Mouse (Mus musculus) forebrain, embryonic 10.5 days (tissue): ENCODE measurements around the gene Tubg1. TPM values are rescaled to one million over a fixed set of nuclear protein-coding genes. Genes with fewer than 3 reads are reported as not detected.

ENCODE experiments used
- DNase-seq: peaks from one replicate; pipeline ENCODE4 v3.0.0-alpha.2; 2017; ENCODE audit warnings: low spot score; ENCODE audit errors: extremely low spot score
- H3K27ac ChIP-seq: fragments of 300-500 bp; sonication (generic); 2 replicates; pipeline ENCODE4 v1.5.1; 2016; ENCODE audit warnings: mild to moderate bottlenecking
- H3K27me3 ChIP-seq: fragments of 300-500 bp; sonication (generic); 2 replicates; pipeline ENCODE4 v1.6.1; 2016; ENCODE audit warnings: mild to moderate bottlenecking; ENCODE audit not compliant: poor library complexity, severe bottlenecking
- H3K36me3 ChIP-seq: fragments of 300-500 bp; sonication (generic); replicated peaks from 2 replicates; pipeline ENCODE4 v1.6.1; 2016; ENCODE audit warnings: mild to moderate bottlenecking, moderate library complexity
- H3K4me1 ChIP-seq: fragments of 300-500 bp; sonication (generic); 2 replicates; pipeline ENCODE4 v1.6.1; 2016
- H3K4me3 ChIP-seq: fragments of 300-500 bp; sonication (generic); 2 replicates; pipeline ENCODE4 v1.5.1; 2016; ENCODE audit warnings: mild to moderate bottlenecking, moderate library complexity
- H3K9me3 ChIP-seq: fragments of 300-500 bp; sonication (generic); 2 replicates; pipeline ENCODE4 v1.6.1; 2016; ENCODE audit warnings: mild to moderate bottlenecking, moderate library complexity
- WGBS: fragments of 180-500 bp; shearing (Covaris S2); methylation state at CpG from one replicate; pipeline ENCODE4 v1.1.7; 2016; 5-methylcytosine and 5-hydroxymethylcytosine counted together
- microRNA-seq: library from miRNA; unstranded; fragments of <30 nt; microRNA quantifications from one replicate; pipeline ENCODE4, GENCODE M21; 2017
- polyA plus RNA-seq: library from polyadenylated mRNA; unstranded; fragments of >200 nt; fragmentation: Nextera tagmentation; extraction: Ambion mirVana; gene quantifications from 2 replicates; pipeline ENCODE4 v1.2.1, GENCODE M21; 2016

The Tubg1 gene
- polyA plus RNA-seq, 1 experiment from 2014 or later: 143 TPM

- DNase-seq: peak; percentile 86
- Histone ChIP-seq H3K4me3 (peak overlapping the region; percentile 43), H3K4me1 (peaks cover 96% of the 10 kb centered on the region), H3K9me3 (no peaks in the 10 kb centered on the region), H3K27ac (peak overlapping the region; percentile 75), H3K27me3 (peaks cover 96% of the 10 kb centered on the region), H3K36me3 (no peaks in the 10 kb centered on the region)
- WGBS: 1% methylated on average over 61 of the region's 61 CpGs
These were observed 54.1 kb downstream of the Tubg1 start for GRCm38 (mm10) chr11:101173631-101174388.

GRCm38 (mm10) chr11:101174389-101174745 lies 54.6 kb downstream of the Tubg1 start:
- WGBS: 23% methylated on average over 9 of the region's 9 CpGs
- Histone ChIP-seq H3K4me1 (peaks cover 90% of the 10 kb centered on the region), H3K9me3 (no peaks in the 10 kb centered on the region), H3K36me3 (no peaks in the 10 kb centered on the region), H3K4me3 (peak overlapping the region; percentile 43), H3K27ac (peak overlapping the region; percentile 75), H3K27me3 (peaks cover 96% of the 10 kb centered on the region)
- DNase-seq: no peak

GRCm38 (mm10) chr11:101174851-101175628 lies 55.3 kb downstream of the Tubg1 start, which contains the start of gene Ccr10:
TSS of gene Ccr10 (minus strand) at chr11:101175443.
- peaks cover 83% of the 10 kb centered on the region for H3K4me1 ChIP-seq
- peak within 1 kb of the TSS; percentile 75 for H3K27ac ChIP-seq
- no peak for DNase-seq
- H3K9me3 ChIP-seq: no peaks in the 10 kb centered on the region
- peaks cover 95% of the 10 kb centered on the region for H3K27me3 ChIP-seq
- 21% methylated on average over 14 of the region's 14 CpGs for WGBS
- no peaks in the 10 kb centered on the region for H3K36me3 ChIP-seq
- H3K4me3 ChIP-seq: peak within 1 kb of the TSS; percentile 48

- Histone ChIP-seq H3K9me3 (no peaks in the 10 kb centered on the region), H3K27ac (no peak overlapping the region), H3K27me3 (peaks cover 95% of the 10 kb centered on the region), H3K4me1 (peaks cover 81% of the 10 kb centered on the region), H3K4me3 (peak overlapping the region; percentile 48), H3K36me3 (no peaks in the 10 kb centered on the region)
- WGBS: 10% methylated on average over 11 of the region's 11 CpGs
- DNase-seq: no peak
These were observed 55.9 kb downstream of the Tubg1 start for GRCm38 (mm10) chr11:101175636-101176116.

Small RNAs within 50 kb of the gene (microRNA-seq; reads per million reads assigned to microRNA genes)
- gene Gm27626: not detected

Other genes with a start within 250 kb of the Tubg1 start
- 15.0 and 15.6 TPM in 2 replicates for gene Stat3, start 180.4 kb upstream of the Tubg1 start, polyA plus RNA-seq
- gene Cavin1, start 149.1 kb upstream of the Tubg1 start, polyA plus RNA-seq: 16.1 and 16.6 TPM in 2 replicates
- 34.5 and 36.9 TPM in 2 replicates for gene Atp6v0a1, start 110.5 kb upstream of the Tubg1 start, polyA plus RNA-seq
- gene Naglu, start 49.9 kb upstream of the Tubg1 start, polyA plus RNA-seq: 8.2 and 9.3 TPM in 2 replicates
- 0.10 and 0.11 TPM in 2 replicates for gene Hsd17b1, start 41.5 kb upstream of the Tubg1 start, polyA plus RNA-seq
- 51.4 and 53.3 TPM in 2 replicates for gene Coasy, start 37.4 kb upstream of the Tubg1 start, polyA plus RNA-seq
- gene Mlx, start 32.7 kb upstream of the Tubg1 start, polyA plus RNA-seq: 37.3 and 41.1 TPM in 2 replicates
- gene Psmc3ip, start 24.5 kb upstream of the Tubg1 start, polyA plus RNA-seq: 78.1 and 96.4 TPM in 2 replicates
- 14.6 and 15.5 TPM in 2 replicates for gene Retreg3, start within 50 bp of the Tubg1 start, polyA plus RNA-seq
- gene Tubg2, start 36.0 kb downstream of the Tubg1 start, polyA plus RNA-seq: 2.3 and 2.7 TPM in 2 replicates
- gene Cntnap1, start 50.6 kb downstream of the Tubg1 start, polyA plus RNA-seq: 0.12 and 0.16 TPM in 2 replicates
- gene Plekhh3, start 51.4 kb downstream of the Tubg1 start, polyA plus RNA-seq: 3.5 and 4.8 TPM in 2 replicates
- not detected in 2 replicates for gene Ccr10, start 55.5 kb downstream of the Tubg1 start, polyA plus RNA-seq
- 9.9 and 10.2 TPM in 2 replicates for gene Ezh1, start 106.5 kb downstream of the Tubg1 start, polyA plus RNA-seq
- gene Ramp2, start 126.1 kb downstream of the Tubg1 start, polyA plus RNA-seq: 54.8 and 57.3 TPM in 2 replicates
- gene Vps25, start 133.8 kb downstream of the Tubg1 start, polyA plus RNA-seq: 128 and 129 TPM in 2 replicates
- 5.4 and 6.4 TPM in 2 replicates for gene Wnk4, start 140.6 kb downstream of the Tubg1 start, polyA plus RNA-seq
- gene Cntd1, start 159.1 kb downstream of the Tubg1 start, polyA plus RNA-seq: 0.77 and 1.0 TPM in 2 replicates
- 186 and 194 TPM in 2 replicates for gene Coa3, start 159.2 kb downstream of the Tubg1 start, polyA plus RNA-seq
- gene Becn1, start 182.3 kb downstream of the Tubg1 start, polyA plus RNA-seq: 144 and 154 TPM in 2 replicates
- 207 and 217 TPM in 2 replicates for gene Psme3, start 196.3 kb downstream of the Tubg1 start, polyA plus RNA-seq
- gene Aoc2, start 205.1 kb downstream of the Tubg1 start, polyA plus RNA-seq: 2.1 and 2.5 TPM in 2 replicates
- gene Aoc3, start 210.7 kb downstream of the Tubg1 start, polyA plus RNA-seq: not detected in 2 replicates
- gene G6pc, start 247.6 kb downstream of the Tubg1 start, polyA plus RNA-seq: not detected in 2 replicates